Mouse (Mus musculus): Measurements from ENCODE around the gene Capzb. TPM values are rescaled to one million over a fixed set of nuclear protein-coding genes. Genes with fewer than 3 reads are reported as not detected.

Gene Capzb
- total and polyA plus RNA-seq, 3 experiments: 86.4 to 388 (median 160) TPM

GRCm38 (mm10) chr4:139292038-139292437, 99.3 kb downstream of the Capzb start:
- peaks cover 18 to 45% of the 10 kb centered on the region in 2 experiments for H3K4me1 ChIP-seq (ENCODE audit: control insufficient read depth in 1 of 2, insufficient read depth in 2 of 2)
- no peak overlapping the region for H3K4me3 ChIP-seq (replicated peaks in 1 of 3; ENCODE audit: low read depth in 2 of 3, low read length in 2 of 3, poor library complexity in 1 of 3)
- no peaks in the 10 kb centered on the region for H3K79me2 ChIP-seq (replicated peaks; ENCODE audit: control insufficient read depth, extremely low read depth, insufficient read depth, poor library complexity, severe bottlenecking)
- DNase-seq (ENCODE audit: extremely low read depth): no peak
- H3K9me3 ChIP-seq (replicated peaks; ENCODE audit: low read length): no peaks in the 10 kb centered on the region
- dilution Hi-C loops (cut with MboI; ENCODE audit: extremely low pct_ligation_motif_present, extremely low pct_unique_long_range_greater_than_20kb, low sequenced_read_pairs): no loop called here
- no peaks in the 10 kb centered on the region for H3K27me3 ChIP-seq (replicated peaks)
- no peak overlapping the region for H3K9ac ChIP-seq (ENCODE audit: insufficient read depth, low read depth)
- H3K4me2 ChIP-seq (ENCODE audit: insufficient read depth, low read depth, poor library complexity, severe bottlenecking): no peak overlapping the region
- H3K36me3 ChIP-seq (replicated peaks in 1 of 2; ENCODE audit: control insufficient read depth in 1 of 2, insufficient read depth in 1 of 2, low read length in 1 of 2): peaks cover 45 to 56% of the 10 kb centered on the region in 2 experiments
- in situ Hi-C loops (cut with MboI; ENCODE audit: low pct_ligation_motif_present, low pct_unique_long_range_greater_than_20kb, low sequenced_read_pairs): no loop called here
- H3K27ac ChIP-seq (ENCODE audit: insufficient read depth, low read depth): no peak overlapping the region
- TF ChIP-seq ZC3H11A (IDR thresholded peaks at IDR 0.05; ENCODE audit: low read depth, low read length): no peak
- TF ChIP-seq GABPA (IDR thresholded peaks at IDR 0.05; ENCODE audit: insufficient replicate concordance, low read depth, low read length): no peak
- no peak for TF ChIP-seq ZKSCAN1 (IDR thresholded peaks at IDR 0.05; ENCODE audit: borderline replicate concordance, low read depth, low read length)
- no peak for TF ChIP-seq CHD2 (IDR thresholded peaks at IDR 0.05; ENCODE audit: low read length)
- TF ChIP-seq NRF1 (IDR thresholded peaks at IDR 0.05; ENCODE audit: low read depth, low read length): no peak

DNA sequence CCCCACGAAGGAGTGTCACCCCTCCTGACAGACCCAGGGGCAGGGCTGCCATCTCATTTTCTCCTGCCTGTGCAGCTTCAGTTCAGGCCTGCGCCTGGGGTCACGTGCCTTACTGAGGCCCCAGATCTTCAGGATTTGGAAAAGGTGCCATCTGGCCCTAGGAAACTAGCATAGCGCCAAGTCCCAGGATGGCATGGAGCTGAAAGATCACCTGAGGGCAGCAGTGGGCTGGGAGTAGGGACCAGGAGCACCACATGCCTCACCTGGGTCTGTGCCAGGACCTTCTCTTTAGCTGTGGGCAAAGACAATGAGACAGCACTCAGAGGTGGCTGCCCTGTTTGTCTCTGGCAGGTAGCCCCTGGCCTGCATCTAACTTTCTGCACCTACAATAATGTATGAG, 104.9 kb downstream of the Capzb start:
- no peak overlapping the region for H3K9ac ChIP-seq (ENCODE audit: insufficient read depth, low read depth)
- no peak overlapping the region for H3K4me2 ChIP-seq (ENCODE audit: insufficient read depth, low read depth, poor library complexity, severe bottlenecking)
- TF ChIP-seq RAD21 (IDR thresholded peaks at IDR 0.05; ENCODE audit: low read depth, low read length): no peak
- TF ChIP-seq ZNF384 (IDR thresholded peaks at IDR 0.05; ENCODE audit: low read depth, low read length): no peak
- no peak; a peak in 1 of 4 replicates for TF ChIP-seq CTCF (conservative IDR thresholded peaks at IDR 0.05 in 1 of 2, IDR thresholded peaks at IDR 0.05 in 1 of 2; ENCODE audit: low read depth in 2 of 2, low read length in 2 of 2)
- TF ChIP-seq SIN3A (IDR thresholded peaks at IDR 0.05; ENCODE audit: low read length): no peak
- no peak for TF ChIP-seq JUND (conservative IDR thresholded peaks at IDR 0.05; ENCODE audit: low read depth, low read length)
- no peak for TF ChIP-seq CHD1 (IDR thresholded peaks at IDR 0.05; ENCODE audit: low read depth, low read length)
- no peak for TF ChIP-seq HCFC1 (IDR thresholded peaks at IDR 0.05; ENCODE audit: low read depth, low read length)
- TF ChIP-seq KAT2A (IDR thresholded peaks at IDR 0.05; ENCODE audit: insufficient replicate concordance, low read length): no peak
- in situ Hi-C loops (cut with MboI; ENCODE audit: low pct_ligation_motif_present, low pct_unique_long_range_greater_than_20kb, low sequenced_read_pairs): no loop called here
- H3K27ac ChIP-seq (ENCODE audit: insufficient read depth, low read depth): no peak overlapping the region
- H3K79me2 ChIP-seq (replicated peaks; ENCODE audit: control insufficient read depth, extremely low read depth, insufficient read depth, poor library complexity, severe bottlenecking): no peaks in the 10 kb centered on the region
- no peaks in the 10 kb centered on the region for H3K27me3 ChIP-seq (replicated peaks)
- H3K9me3 ChIP-seq (replicated peaks; ENCODE audit: low read length): no peaks in the 10 kb centered on the region
- peaks cover 6 to 51% of the 10 kb centered on the region in 2 experiments for H3K36me3 ChIP-seq (replicated peaks in 1 of 2; ENCODE audit: control insufficient read depth in 1 of 2, insufficient read depth in 1 of 2, low read length in 1 of 2)
- H3K4me3 ChIP-seq (replicated peaks in 1 of 3; ENCODE audit: low read depth in 2 of 3, low read length in 2 of 3, poor library complexity in 1 of 3): no peak overlapping the region
- H3K4me1 ChIP-seq (ENCODE audit: control insufficient read depth in 1 of 2, insufficient read depth in 2 of 2): peaks cover 30 to 57% of the 10 kb centered on the region in 2 experiments
- no peak for DNase-seq (ENCODE audit: extremely low read depth)
- dilution Hi-C loops (cut with MboI; ENCODE audit: extremely low pct_ligation_motif_present, extremely low pct_unique_long_range_greater_than_20kb, low sequenced_read_pairs): no loop called here

GRCm38 (mm10) chr4:139298671-139299366, 106.1 kb downstream of the Capzb start:
- H3K79me2 ChIP-seq (replicated peaks; ENCODE audit: control insufficient read depth, extremely low read depth, insufficient read depth, poor library complexity, severe bottlenecking): no peaks in the 10 kb centered on the region
- H3K27me3 ChIP-seq (replicated peaks): no peaks in the 10 kb centered on the region
- H3K9me3 ChIP-seq (replicated peaks; ENCODE audit: low read length): no peaks in the 10 kb centered on the region
- peaks cover 6 to 55% of the 10 kb centered on the region in 2 experiments for H3K36me3 ChIP-seq (replicated peaks in 1 of 2; ENCODE audit: control insufficient read depth in 1 of 2, insufficient read depth in 1 of 2, low read length in 1 of 2)
- H3K4me2 ChIP-seq (ENCODE audit: insufficient read depth, low read depth, poor library complexity, severe bottlenecking): no peak overlapping the region
- in situ Hi-C loops (cut with MboI; ENCODE audit: low pct_ligation_motif_present, low pct_unique_long_range_greater_than_20kb, low sequenced_read_pairs): no loop called here
- H3K9ac ChIP-seq (ENCODE audit: insufficient read depth, low read depth): no peak overlapping the region
- H3K4me1 ChIP-seq (ENCODE audit: control insufficient read depth in 1 of 2, insufficient read depth in 2 of 2): peaks cover 27 to 46% of the 10 kb centered on the region in 2 experiments
- DNase-seq (ENCODE audit: extremely low read depth): no peak
- no peak overlapping the region for H3K27ac ChIP-seq (ENCODE audit: insufficient read depth, low read depth)
- dilution Hi-C loops (cut with MboI; ENCODE audit: extremely low pct_ligation_motif_present, extremely low pct_unique_long_range_greater_than_20kb, low sequenced_read_pairs): no loop called here
- H3K4me3 ChIP-seq (replicated peaks in 1 of 3; ENCODE audit: low read depth in 2 of 3, low read length in 2 of 3, poor library complexity in 1 of 3): no peak overlapping the region
- TF ChIP-seq POLR2AphosphoS2 (IDR thresholded peaks at IDR 0.05; ENCODE audit: low read depth, low read length): no peak
- TF ChIP-seq MAZ (IDR thresholded peaks at IDR 0.05; ENCODE audit: low read depth, low read length): no peak
- no peak for TF ChIP-seq KAT2A (IDR thresholded peaks at IDR 0.05; ENCODE audit: insufficient replicate concordance, low read length)
- TF ChIP-seq CHD2 (IDR thresholded peaks at IDR 0.05; ENCODE audit: low read length): no peak
- TF ChIP-seq TCF12 (IDR thresholded peaks at IDR 0.05; ENCODE audit: low read depth, low read length): no peak
- TF ChIP-seq JUND (conservative IDR thresholded peaks at IDR 0.05; ENCODE audit: low read depth, low read length): no peak
- TF ChIP-seq ZKSCAN1 (IDR thresholded peaks at IDR 0.05; ENCODE audit: borderline replicate concordance, low read depth, low read length): no peak
